Mouse (Mus musculus): ENCODE data around the gene Jtb. TPM values are rescaled to one million over a fixed set of nuclear protein-coding genes. Genes with fewer than 3 reads are reported as not detected.

Gene Jtb
- polyA plus RNA-seq (2015; fragmentation: Nextera tagmentation; extraction: Ambion mirVana): 178 and 208 TPM in 2 replicates

GRCm38 (mm10) chr3:90231507-90232333, at the start of gene Jtb:
TSS of gene Jtb (plus strand) at chr3:90231597.

DNA sequence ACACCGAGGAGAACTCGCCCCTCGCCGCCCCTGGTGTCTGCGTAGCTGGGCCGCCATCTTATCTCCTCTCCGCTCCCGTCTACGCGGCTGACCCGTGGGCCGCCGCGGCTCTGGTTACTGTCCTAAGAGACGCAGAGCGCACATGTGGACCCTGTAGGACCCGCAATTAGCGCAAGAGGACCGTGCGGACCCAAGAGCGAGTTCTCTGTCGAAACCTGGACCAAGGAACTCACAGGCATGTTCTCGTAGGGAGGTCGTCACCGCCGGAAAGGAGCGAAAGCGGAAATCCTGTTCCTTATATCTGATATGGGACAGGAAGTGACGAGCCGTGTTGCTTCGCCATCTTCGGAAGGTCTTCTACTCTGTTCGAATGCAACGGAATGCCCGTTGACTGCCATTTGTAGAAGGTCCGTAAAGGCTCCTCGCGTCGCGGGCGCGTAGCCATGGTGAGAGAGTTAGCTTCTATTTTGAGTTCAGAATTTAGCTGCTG, 18.0 kb upstream of the Jtb start, which contains the start of the genes Rps27 and Rab13:
Gene Rps27 (minus strand): TSS at position 275 of the 490 bp plus-strand sequence.
Gene Rab13 (plus strand): TSS at position 319 of the 490 bp plus-strand sequence.

GRCm38 (mm10) chr3:90242984-90243775, 11.8 kb downstream of the Jtb start, which contains the start of gene Creb3l4:
TSS of gene Creb3l4 (minus strand) at chr3:90243512.

DNA sequence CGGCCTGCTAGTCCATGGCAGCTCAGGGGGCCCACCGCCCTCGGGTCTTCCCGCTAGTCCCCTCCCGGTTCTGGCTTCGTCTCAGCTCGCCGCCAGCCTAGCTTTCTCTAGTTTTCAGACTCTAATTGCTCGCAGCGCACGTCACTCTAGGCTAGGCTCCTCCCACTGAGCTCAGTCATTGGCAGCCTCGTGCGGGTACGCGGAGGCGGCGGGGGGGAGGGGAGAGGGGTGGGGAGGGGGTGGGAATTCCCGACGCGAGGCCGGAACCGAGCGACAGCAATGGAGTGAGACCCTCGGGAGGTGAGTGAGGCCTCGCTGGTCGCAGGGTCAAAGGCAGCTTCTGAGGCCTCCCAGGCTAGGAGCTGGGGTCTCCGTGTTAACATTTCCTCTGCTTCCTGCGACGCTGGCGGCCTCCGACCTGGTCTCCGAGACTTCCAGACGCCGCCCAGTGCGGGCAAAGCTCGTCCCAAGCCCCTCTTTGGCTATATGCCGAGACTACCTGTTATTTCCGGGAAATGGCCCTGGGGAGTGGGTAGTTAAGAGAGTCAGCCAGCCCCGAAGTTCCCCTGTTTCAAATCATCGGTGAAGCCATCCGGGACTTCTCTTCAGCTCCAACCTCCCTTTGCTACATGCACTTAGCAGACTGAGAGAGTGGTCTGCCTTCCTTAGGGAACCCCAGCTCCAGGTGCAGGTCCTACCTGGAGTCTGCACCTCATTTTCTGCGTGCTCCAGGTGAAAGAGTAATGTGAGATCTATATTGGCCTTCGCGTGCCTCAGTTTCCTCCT, 16.8 kb downstream of the Jtb start, which contains the start of gene Slc39a1:
Gene Slc39a1 (plus strand): TSS at position 213 of the 786 bp plus-strand sequence.

GRCm38 (mm10) chr3:90253653-90254418, 22.4 kb downstream of the Jtb start, which contains the start of gene Crtc2:
TSS of gene Crtc2 (plus strand) at chr3:90254163.

DNA sequence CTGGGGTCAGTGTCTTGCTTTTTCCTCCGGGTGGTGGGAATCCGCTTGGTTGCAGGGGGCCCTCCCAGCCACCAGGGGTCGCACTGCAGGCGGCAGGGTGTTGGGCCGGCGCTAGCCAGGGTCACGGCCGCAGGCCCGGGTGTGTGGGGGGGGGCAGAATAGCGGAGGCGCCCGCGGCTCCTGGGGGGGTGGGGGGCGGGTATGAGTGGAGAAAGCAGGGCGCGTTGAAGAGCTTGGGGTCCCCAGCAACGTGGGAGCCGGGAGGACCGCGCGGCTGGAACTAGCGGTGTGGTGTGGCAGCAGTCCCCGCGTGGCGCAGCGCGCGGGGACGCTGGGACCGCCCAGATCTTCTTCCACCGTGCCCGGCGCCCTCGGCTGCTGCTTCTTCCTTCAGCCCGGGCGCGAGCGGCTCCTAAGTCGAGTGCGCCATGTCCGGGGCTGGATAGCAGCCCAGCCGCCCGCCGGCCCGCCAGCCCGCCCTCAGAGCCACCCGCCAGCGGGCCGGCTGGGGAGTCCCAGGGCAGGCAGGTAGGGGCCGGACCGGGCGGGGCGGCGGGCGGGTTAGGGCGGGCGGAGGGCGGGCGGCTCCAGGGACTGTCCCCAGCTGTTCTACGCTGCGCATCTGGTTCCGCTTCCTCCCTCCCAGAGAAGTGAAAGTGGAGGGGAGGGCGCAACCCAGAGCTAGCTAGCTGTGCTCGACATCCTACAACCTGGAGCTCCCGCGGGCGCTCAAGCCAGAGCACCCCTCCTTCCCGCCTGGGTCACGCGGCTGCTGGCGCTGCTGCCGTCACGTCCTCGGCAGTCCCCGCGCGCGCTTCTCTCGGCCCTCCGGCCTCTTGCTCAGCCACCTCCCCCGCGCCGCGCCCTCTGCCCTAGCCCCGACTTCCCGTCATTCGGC, 33.9 kb downstream of the Jtb start, which contains the start of gene Dennd4b:
Gene Dennd4b (plus strand): TSS at position 152 of the 898 bp plus-strand sequence.

Small RNA genes within 50 kb of the gene (microRNA-seq; reads per million reads assigned to microRNA genes)
- gene Mir7012 (ENCODE audit: borderline replicate concordance, insufficient number of aligned reads): not detected

Other genes starting within 250 kb of the Jtb start
- gene Hax1, start 232.8 kb upstream of the Jtb start, polyA plus RNA-seq (2015; fragmentation: Nextera tagmentation; extraction: Ambion mirVana): 151 TPM in 2 replicates
- gene 4933434E20Rik, start 180.0 kb upstream of the Jtb start, polyA plus RNA-seq (2015; fragmentation: Nextera tagmentation; extraction: Ambion mirVana): 208 and 215 TPM in 2 replicates
- 96.5 and 132 TPM in 2 replicates for gene Ubap2l, start 179.0 kb upstream of the Jtb start, polyA plus RNA-seq (2015; fragmentation: Nextera tagmentation; extraction: Ambion mirVana)
- gene Tpm3, start 158.9 kb upstream of the Jtb start, polyA plus RNA-seq (2015; fragmentation: Nextera tagmentation; extraction: Ambion mirVana): 203 and 310 TPM in 2 replicates
- gene Nup210l, start 127.5 kb upstream of the Jtb start, polyA plus RNA-seq (2015; fragmentation: Nextera tagmentation; extraction: Ambion mirVana): 0.08 TPM in 2 replicates
- 2,050 and 4,492 TPM in 2 replicates for gene Rps27, start 17.9 kb upstream of the Jtb start, polyA plus RNA-seq (2015; fragmentation: Nextera tagmentation; extraction: Ambion mirVana)
- 38.9 and 63.6 TPM in 2 replicates for gene Rab13, start 17.9 kb upstream of the Jtb start, polyA plus RNA-seq (2015; fragmentation: Nextera tagmentation; extraction: Ambion mirVana)
- gene Creb3l4, start 11.9 kb downstream of the Jtb start, polyA plus RNA-seq (2015; fragmentation: Nextera tagmentation; extraction: Ambion mirVana): 2.3 and 2.5 TPM in 2 replicates
- gene Slc39a1, start 16.6 kb downstream of the Jtb start, polyA plus RNA-seq (2015; fragmentation: Nextera tagmentation; extraction: Ambion mirVana): 107 and 126 TPM in 2 replicates
- gene Crtc2, start 22.6 kb downstream of the Jtb start, polyA plus RNA-seq (2015; fragmentation: Nextera tagmentation; extraction: Ambion mirVana): 16.6 and 20.6 TPM in 2 replicates
- 2.0 and 2.4 TPM in 2 replicates for gene Dennd4b, start 33.6 kb downstream of the Jtb start, polyA plus RNA-seq (2015; fragmentation: Nextera tagmentation; extraction: Ambion mirVana)
- 6.1 and 9.7 TPM in 2 replicates for gene Gatad2b, start 61.6 kb downstream of the Jtb start, polyA plus RNA-seq (2015; fragmentation: Nextera tagmentation; extraction: Ambion mirVana)
- gene Slc27a3, start 158.3 kb downstream of the Jtb start, polyA plus RNA-seq (2015; fragmentation: Nextera tagmentation; extraction: Ambion mirVana): 43.2 and 97.6 TPM in 2 replicates
- gene Ints3, start 202.0 kb downstream of the Jtb start, polyA plus RNA-seq (2015; fragmentation: Nextera tagmentation; extraction: Ambion mirVana): 15.3 and 25.4 TPM in 2 replicates
- 20.6 and 53.8 TPM in 2 replicates for gene Npr1, start 234.3 kb downstream of the Jtb start, polyA plus RNA-seq (2015; fragmentation: Nextera tagmentation; extraction: Ambion mirVana)
- 77.1 and 81.3 TPM in 2 replicates for gene Ilf2, start 244.5 kb downstream of the Jtb start, polyA plus RNA-seq (2015; fragmentation: Nextera tagmentation; extraction: Ambion mirVana)